Mouse (Mus musculus) embryonic fibroblast, embryonic 13.5 days (primary cell): ENCODE data around the gene Chit1.

Experiments
- CTCF ChIP-seq: IDR thresholded peaks from 2 replicates; pipeline ENCODE4 v1.5.1; 2011; ENCODE audit warnings: mild to moderate bottlenecking, control low read depth, low read length, moderate library complexity, borderline replicate concordance; ENCODE audit not compliant: insufficient read depth
- POLR2A ChIP-seq: IDR thresholded peaks from 2 replicates; pipeline ENCODE4 v1.6.1; 2011; ENCODE audit warnings: low read depth, mild to moderate bottlenecking, control low read depth, low read length, moderate library complexity

- no peak for TF ChIP-seq CTCF
- TF ChIP-seq POLR2A, result no peak
These were observed 30.1 kb upstream of the Chit1 start for GRCm38 (mm10) chr1:134080881-134081450.
